ENCODE assay signal across 7 mouse cellular contexts in the genomic region with DNA sequence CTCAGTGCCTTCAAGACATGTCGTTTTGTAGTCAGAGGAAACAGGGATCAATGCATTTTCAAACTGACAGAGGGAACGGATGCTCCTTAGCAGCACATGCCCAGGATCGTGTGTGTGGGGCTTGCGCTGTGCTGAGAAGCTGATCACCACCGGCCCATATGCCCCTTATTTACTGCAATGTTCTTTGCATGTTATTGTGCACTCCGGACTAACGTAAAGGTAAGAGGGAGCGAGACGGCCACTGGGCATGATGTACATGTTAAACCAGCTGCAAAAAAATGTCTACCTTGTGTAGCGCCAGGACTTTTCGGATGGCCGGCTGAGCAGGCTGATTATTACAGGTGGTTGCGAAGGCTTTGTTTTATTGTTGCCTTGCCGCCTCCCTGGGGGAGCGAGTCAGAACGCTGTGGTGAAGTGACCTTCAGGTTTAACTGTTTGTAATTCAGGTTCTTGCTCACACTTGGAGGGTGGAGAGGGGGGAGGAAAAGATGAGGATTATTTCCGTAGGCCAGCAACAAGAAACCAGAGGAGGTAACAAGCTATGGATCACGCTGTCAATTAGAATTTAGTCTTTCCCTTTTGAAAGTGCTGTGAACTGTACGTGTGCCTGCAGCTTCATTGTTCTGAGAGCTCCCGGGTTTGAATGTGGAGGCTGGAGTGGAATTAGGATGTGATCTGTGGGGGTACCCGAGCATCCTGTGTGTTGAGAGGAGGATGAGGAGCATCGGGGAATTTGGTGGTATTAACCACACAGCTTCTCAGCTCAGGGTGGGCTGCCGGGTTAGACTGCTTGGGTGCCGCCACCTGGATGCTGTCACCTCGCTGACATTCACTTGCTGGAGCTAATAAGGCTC.
DNase-seq lines count a peak whose midpoint lies in the region; ATAC-seq and TF ChIP-seq lines count a peak whose summit lies in the region.

No protein-coding gene starts in this region.

- no peaks in the 10 kb centered on the region for H3K4me1 ChIP-seq in lung, embryonic 15.5 days
- peaks cover 22% of the 10 kb centered on the region; the same call in 1 of the 2 replicates for H3K4me1 ChIP-seq in forebrain, postnatal 0 days (ENCODE audit: insufficient read depth)
- H3K4me1 ChIP-seq in olfactory bulb, adult 2 months (ENCODE audit: control insufficient read depth, insufficient read depth, low read length): no peaks in the 10 kb centered on the region

- ATAC-seq in lung, embryonic 15.5 days (ENCODE audit: borderline replicate concordance, extremely low read depth, low FRiP score, low TSS enrichment): no peak
- peak; percentile 73 for ATAC-seq in forebrain, postnatal 0 days

- no peak for DNase-seq in lung, postnatal 14 days
- DNase-seq in forebrain, postnatal 0 days: peak; percentile 74
- DNase-seq in layer of hippocampus, postnatal 36 days: peak; percentile 40 to 50
- DNase-seq in thymus, postnatal 14 days: no peak
- no peak for DNase-seq in c-Kit-positive CD71-positive TER-119-positive erythroid progenitor cells, embryonic 14.5 days (ENCODE audit: low spot score)

- no peaks in the 10 kb centered on the region for H3K36me3 ChIP-seq in lung, embryonic 15.5 days
- H3K36me3 ChIP-seq in forebrain, postnatal 0 days (ENCODE audit: insufficient read depth): no peaks in the 10 kb centered on the region

- 15% methylated on average over 25 of the region's 25 CpGs for WGBS in lung, embryonic 15.5 days
- WGBS in forebrain, postnatal 0 days: 3% methylated on average over 25 of the region's 25 CpGs
- 3% methylated on average over 25 of the region's 25 CpGs for WGBS in olfactory bulb, adult 2 months

- no peak for TF ChIP-seq POLR2A in olfactory bulb, adult 2 months (IDR thresholded peaks at IDR 0.05; ENCODE audit: insufficient read depth, low read depth, low read length)

- H3K9me3 ChIP-seq in lung, embryonic 15.5 days: no peaks in the 10 kb centered on the region
- no peaks in the 10 kb centered on the region for H3K9me3 ChIP-seq in forebrain, postnatal 0 days (ENCODE audit: low read length)

- H3K9ac ChIP-seq in lung, embryonic 15.5 days: no peak overlapping the region
- H3K9ac ChIP-seq in forebrain, postnatal 0 days: peak overlapping the region; percentile 77

- H3K4me2 ChIP-seq in lung, embryonic 15.5 days: peak overlapping the region; percentile 39
- H3K4me2 ChIP-seq in forebrain, postnatal 0 days (ENCODE audit: low read depth): peak overlapping the region; percentile 65

- H3K27ac ChIP-seq in lung, embryonic 15.5 days: no peak overlapping the region
- H3K27ac ChIP-seq in forebrain, postnatal 0 days (ENCODE audit: low read depth, low read length): peak overlapping the region; percentile 86
- H3K27ac ChIP-seq in olfactory bulb, adult 2 months (ENCODE audit: insufficient read depth, low read depth, low read length): peak overlapping the region; percentile 97

- TF ChIP-seq CTCF in forebrain, postnatal 0 days (IDR thresholded peaks at IDR 0.05; ENCODE audit: low read depth): no peak
- TF ChIP-seq CTCF in olfactory bulb, adult 2 months (IDR thresholded peaks at IDR 0.05; ENCODE audit: insufficient read depth, low read depth, low read length): no peak

- peaks cover 5% of the 10 kb centered on the region; the same call in 1 of the 2 replicates for H3K27me3 ChIP-seq in lung, embryonic 15.5 days
- no peaks in the 10 kb centered on the region for H3K27me3 ChIP-seq in forebrain, postnatal 0 days (ENCODE audit: insufficient read depth, low read length)

- no peak overlapping the region for H3K4me3 ChIP-seq in lung, embryonic 15.5 days
- H3K4me3 ChIP-seq in forebrain, postnatal 0 days (ENCODE audit: low read depth, low read length): peak overlapping the region; percentile 59
- peak overlapping the region; percentile 49 for H3K4me3 ChIP-seq in olfactory bulb, adult 2 months (ENCODE audit: insufficient read depth, low read depth, low read length)

Comparison
In these comparisons a context has a peak if more than half of its experiments do, and no peak if none do; other contexts are left out.
1. DNase-seq: peak in forebrain, postnatal 0 days (single experiment) and layer of hippocampus, postnatal 36 days (2 of 2); none in lung, postnatal 14 days (single experiment), thymus, postnatal 14 days (single experiment) and c-Kit-positive CD71-positive TER-119-positive erythroid progenitor cells, embryonic 14.5 days (single experiment).